Mouse (Mus musculus) regulatory T cell (primary cell): ENCODE measurements around the gene Tmem63a.
"Not testable (repeated sequence)": the region's sequence is repeated elsewhere in the genome, so short reads cannot be mapped to it uniquely, and the experiment has no call there.

Source experiments
- in situ Hi-C: fragments of 300-600 bp; cut with MboI, MseI; formaldehyde crosslinking; loops from one replicate; pipeline ENCODE4 v1.15.1; 2025; ENCODE audit warnings: high pct_unique_total_duplicates

Tmem63a gene

DNA sequence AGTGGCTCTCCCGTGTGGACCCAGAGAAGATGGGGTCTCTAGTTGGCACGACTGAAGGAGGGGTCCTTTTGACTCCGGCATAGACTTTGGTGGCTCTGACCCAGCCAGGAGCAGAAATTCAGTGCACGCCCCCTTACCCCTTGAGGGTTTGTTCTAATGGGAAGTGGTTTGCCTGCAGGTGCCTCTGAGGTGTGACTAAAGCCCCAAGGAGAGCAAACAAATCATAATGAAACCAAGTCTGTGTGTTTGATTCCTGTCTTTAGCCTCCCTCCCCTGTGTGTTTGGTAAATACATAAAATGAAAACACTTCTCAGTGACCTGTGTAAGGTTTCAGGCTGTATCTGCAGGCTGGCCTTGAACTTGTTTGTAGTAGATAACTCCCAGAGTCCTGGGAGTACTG, 15.9 kb upstream of the Tmem63a start:
- in situ Hi-C loops, result no loop called here

DNA sequence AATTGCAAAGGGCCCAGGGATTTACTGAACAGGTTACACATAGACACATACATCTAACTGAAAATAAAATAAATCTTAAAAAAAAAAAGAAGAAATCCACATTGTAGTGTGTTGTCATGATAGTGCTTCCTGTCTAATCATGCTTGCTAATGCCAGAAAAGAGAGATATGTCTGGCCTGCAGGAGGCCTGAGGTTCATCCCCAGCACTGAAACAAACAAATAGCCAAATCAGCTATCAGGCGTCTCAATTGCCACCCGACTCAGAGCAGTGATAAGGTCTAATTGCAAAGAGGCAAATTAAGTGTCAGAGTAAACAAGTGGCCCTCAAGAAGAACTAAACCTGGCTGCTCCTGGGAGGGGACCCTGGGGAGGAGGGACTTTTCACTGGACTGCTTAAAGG, 12.5 kb upstream of the Tmem63a start:
- in situ Hi-C loops, result no loop called here

DNA sequence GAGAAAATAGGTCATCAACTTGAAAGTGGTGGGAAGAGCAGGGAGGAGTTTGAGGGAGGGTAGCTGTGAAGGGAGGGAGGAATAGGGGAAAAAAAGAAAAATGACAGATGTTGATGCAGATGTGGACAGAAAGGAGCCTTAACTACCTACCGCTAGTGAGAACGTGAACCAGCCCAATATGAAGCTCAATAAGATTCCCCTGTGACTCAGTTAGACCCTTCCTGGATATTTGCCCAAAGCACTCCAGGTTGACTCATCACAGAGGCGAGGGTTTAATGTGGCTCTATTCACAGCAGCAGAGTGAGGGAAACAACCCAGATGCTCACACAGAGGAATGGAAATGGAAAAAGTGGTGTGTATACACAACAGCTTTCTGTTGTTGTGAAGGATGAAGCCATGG, 11.0 kb upstream of the Tmem63a start:
- in situ Hi-C loops, result no loop called here

DNA sequence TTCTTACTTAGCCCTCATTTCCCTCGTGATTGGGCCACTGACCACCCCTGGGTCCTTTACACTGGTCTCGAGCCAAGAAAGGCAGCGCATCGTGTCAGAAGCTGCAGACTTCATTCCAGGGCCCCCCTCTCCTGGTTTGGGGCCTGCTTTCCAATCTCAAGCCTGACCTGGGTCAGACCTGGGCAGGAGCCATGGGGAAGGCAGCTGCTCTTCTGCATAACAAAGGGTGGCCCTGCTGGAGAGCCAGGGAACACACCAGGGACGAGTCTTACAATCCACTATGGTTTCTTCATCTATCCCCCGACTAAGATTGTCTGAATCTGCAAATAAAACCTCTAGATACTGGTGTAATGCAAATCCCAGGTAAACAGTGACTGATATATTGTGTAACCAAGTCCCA, 8.5 kb upstream of the Tmem63a start:
- in situ Hi-C loops, result no loop called here

DNA sequence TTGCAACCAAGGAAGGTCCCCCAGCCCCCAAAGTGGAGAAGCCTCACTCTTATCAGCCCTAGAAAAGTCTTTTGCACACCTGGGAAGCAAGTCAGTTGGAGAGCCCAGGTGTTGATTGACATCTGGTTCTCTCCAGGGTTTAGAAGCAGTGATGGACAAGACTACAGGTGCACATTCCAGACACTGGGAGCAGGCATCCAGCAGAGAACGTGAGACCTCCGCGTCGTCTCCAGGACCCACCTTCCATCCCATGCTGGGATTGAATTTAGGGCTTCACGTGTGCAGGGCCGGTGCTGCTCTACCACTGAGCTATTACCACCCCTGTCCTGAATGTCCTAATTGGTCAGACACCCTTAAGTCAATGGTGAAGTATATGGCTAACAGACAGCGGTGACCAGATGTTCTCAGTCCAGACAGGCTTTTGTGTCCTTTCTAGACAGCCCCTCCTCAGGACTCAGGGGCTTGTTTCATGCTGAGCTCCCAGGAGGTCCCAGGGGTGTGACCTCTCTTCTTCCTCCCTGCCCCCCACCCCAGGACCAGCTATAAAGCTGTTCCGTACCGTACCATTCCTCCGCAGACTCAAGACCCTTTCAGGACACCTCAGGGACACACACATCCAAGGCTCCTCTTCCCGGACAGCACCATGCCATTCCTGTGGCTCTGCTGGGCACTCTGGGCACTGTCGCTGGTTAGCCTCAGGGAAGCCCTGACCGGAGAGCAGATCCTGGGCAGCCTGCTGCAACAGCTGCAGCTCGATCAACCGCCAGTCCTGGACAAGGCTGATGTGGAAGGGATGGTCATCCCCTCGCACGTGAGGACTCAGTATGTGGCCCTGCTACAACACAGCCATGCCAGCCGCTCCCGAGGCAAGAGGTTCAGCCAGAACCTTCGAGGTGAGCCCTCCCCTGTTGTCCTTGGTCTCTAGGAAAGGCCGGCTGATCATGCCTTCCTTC, 7.4 kb upstream of the Tmem63a start, which contains the start of gene Lefty1:
Lefty1 (plus strand) TSS at position 556 of the 953 bp plus-strand sequence.
- in situ Hi-C loops, result no loop called here

DNA sequence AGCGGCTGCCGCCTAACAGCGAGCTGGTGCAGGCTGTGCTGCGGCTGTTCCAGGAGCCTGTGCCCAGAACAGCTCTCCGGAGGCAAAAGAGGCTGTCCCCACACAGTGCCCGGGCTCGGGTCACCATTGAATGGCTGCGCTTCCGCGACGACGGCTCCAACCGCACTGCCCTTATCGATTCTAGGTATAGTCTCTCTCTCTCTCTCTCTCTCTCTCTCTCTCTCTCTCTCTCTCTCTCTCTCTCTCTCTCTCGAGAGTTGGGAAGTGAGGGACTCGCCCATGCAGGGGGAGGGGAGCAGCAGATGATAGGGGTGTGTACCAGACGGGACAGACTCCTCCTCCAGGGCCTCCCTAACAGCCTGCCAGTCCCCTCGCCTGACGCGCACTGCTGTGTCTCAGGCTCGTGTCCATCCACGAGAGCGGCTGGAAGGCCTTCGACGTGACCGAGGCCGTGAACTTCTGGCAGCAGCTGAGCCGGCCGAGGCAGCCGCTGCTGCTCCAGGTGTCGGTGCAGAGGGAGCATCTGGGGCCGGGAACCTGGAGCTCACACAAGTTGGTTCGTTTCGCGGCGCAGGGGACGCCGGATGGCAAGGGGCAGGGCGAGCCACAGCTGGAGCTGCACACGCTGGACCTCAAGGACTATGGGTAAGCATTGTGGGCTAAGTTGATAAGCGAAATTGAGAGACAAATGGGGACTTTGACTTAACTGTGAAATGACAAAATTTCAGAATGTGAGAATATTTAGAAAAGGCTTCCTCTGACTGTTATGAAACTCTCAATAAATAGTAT, 5.3 kb upstream of the Tmem63a start:
- in situ Hi-C loops, result not testable (repeated sequence)

DNA sequence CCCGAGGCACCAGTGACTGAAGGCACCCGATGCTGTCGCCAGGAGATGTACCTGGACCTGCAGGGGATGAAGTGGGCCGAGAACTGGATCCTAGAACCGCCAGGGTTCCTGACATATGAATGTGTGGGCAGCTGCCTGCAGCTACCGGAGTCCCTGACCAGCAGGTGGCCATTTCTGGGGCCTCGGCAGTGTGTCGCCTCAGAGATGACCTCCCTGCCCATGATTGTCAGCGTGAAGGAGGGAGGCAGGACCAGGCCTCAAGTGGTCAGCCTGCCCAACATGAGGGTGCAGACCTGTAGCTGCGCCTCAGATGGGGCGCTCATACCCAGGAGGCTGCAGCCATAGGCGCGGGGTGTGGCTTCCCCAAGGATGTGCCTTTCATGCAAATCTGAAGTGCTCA, 4.5 kb upstream of the Tmem63a start:
- in situ Hi-C loops, result not testable (repeated sequence)

DNA sequence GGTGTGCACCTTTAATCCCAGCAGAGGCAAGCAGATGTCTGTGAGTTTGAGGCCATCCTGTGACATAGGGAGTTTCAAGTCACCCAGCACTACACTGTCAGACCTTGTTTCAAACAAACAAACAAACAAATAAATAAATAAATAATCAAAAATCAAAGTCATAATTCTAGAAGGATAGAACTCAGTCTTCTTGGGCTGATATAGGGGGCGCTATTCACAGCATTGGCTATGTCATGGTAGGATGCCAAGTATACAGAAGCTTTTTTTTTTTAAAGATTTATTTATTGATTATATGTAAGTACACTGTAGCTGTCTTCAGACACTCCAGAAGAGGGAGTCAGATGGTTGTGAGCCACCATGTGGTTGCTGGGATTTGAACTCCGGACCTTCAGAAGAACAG, 3.4 kb upstream of the Tmem63a start:
- in situ Hi-C loops, result not testable (repeated sequence)

DNA sequence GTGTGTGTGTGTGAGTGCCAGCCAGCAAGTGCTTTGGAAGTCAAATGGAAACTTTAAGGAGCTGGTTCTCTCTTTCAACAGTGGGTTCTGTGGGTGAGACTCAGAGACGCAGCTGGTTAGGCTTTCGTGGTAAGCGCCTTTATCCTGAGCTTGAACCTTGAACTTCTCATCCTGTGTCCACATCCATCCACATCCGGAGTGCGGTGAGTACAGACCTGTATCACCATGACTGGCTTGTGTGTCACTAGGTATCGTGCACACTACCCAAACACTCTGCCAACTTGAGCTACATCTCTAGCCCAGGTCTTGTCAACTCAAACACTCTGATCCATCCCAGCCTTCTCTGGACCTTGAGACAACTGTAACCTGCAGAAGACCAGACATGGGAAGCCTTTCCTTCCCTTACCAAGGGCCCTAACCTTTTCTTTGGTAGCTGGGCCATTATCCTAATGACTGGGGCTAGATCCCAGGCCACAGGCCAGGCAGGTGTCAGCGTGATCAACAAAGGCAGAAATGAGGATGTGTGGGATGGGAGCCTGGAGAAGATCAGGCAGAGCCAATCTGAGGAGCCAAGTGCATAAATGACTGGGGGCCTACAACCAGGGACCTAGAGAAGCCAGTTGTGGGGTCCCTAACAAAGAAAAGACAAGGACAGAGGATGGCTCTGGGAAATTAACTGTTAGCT, 1.2 kb upstream of the Tmem63a start:
- in situ Hi-C loops, result no loop called here

DNA sequence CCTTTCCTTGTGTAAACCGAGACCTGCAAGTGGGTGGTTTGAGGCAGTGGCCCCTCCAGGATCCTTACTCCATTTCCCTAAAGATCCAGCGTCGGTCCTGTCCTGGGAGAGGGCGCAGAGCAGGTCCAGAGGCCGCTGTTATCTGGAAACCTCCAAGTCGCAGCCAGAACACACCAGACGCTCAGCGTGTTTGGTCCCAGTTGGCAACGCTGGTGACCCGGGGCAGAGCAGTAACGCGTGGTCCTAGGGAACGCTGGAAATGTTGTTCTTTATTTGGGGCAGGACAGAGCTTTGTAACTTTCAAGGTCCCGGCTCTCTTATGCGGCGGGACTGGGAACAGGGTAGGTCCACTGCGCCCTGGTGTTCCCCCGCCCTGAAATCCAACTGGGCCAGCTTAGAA, 418 bp upstream of the Tmem63a start:
- in situ Hi-C loops, result no loop called here

DNA sequence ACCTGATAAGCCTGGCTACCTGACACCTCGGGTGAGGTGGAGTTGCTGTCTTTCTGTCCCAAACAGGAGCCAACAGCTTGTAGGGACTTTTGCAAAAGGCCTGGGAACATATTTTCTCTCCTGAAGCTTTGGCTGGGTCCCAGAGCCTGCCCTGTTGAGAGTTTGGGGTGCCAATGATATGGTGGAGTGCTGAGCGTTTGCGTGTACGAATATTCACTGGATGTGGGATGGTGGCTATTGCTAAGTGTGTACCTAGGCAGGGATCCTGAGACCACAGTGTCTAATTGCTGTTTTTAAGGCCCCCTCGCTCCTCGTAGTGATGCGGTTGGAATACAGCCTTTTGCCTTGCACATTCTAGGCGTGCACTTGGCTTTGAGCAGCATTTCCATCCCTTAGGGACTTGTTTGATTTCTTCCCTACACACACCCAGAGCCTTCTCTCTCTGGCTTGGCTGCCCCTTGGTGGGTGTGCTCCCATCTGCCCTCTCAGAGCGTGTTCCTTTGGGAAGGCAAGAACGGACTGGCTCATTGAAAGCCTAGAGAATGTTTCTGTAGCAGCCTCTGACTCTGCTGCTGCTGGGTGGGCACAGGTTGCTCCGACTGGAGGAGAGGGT, 994 bp downstream of the Tmem63a start:
- in situ Hi-C loops, result no loop called here

DNA sequence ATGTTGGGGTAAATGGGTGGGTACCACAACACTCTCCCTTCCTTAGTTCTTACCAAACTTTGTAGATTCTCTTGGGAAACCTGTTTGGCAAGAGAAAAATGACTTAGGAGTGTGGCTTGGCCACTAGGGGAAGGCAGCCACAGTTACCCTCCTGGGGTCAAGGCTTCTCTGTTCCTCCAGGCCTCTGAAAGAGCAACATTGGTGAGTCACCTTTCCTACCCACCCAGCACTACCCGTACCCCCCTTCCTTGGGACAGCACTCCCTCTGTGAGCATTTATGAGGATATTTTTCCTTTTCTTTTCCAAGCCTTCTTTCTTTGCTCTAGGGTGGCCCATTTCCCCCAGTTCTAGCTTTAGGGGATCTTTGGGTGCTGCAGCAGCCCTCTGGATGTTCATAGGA, 1.8 kb downstream of the Tmem63a start:
- in situ Hi-C loops, result no loop called here

DNA sequence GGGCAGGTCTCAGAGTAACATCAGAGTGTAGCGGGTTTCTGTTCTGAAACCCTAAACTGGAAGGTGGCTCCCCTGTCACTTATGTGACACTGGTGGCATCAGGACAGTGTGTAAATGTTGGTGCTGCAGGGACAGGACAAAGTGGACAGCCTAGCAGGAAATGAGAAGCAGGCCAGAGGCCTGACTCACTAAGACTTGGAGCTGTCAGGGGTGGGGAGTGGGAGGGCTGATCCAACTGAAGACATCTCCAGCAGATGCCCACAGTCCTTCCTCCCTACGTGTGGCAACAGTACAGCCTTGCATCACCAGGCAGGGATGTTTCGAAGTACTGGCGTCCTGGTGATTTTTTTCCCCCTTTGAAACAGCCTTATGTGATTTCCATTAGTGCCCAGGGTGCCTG, 2.4 kb downstream of the Tmem63a start:
- in situ Hi-C loops, result no loop called here

DNA sequence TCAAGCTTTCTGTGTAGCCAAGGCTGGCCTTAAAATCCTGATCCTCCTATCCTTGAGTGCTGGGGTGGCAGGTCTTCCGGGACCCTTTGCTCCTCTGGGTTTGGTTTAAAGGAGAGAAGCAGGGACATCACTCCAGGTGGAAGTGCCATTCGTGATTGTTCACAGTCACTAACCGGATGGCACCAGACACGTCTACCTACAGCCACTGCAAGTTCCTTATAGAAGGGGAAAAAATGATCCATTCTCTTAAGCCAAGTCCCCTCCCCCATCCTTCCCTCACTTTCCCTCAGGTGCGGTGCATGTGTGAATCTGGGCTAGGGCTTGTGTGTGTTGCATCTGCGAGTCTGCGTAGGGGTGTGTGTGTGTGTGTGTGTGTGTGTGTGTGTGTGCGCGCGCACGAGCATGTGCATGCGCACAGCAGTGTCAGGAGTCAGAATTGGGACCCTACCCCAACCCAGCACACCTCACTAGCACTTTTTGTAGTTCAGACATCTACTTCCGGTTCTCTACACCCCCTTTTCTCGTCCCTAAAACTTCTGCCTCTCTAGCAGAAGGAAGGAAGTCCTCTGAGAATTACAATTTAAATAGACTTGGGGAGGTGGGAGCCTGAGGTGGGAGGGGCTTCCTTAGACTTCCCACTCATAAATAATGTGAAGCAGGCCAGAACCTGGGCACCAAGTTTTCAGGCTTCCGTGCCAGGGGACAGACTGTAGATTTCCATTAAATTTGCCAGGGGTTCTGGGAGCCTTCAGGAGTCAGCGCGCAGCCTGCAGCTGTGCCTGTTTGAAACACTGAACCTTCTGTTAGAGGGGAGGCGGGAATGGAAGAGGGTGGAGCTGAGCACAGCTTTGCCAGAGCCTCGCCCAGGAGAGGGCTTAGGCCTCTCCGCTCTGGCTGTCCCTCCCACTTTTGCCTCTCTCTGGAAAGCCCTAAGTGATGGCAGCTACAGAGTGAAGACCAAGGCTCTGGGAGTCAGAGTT, 3.1 kb downstream of the Tmem63a start:
- in situ Hi-C loops, result no loop called here

DNA sequence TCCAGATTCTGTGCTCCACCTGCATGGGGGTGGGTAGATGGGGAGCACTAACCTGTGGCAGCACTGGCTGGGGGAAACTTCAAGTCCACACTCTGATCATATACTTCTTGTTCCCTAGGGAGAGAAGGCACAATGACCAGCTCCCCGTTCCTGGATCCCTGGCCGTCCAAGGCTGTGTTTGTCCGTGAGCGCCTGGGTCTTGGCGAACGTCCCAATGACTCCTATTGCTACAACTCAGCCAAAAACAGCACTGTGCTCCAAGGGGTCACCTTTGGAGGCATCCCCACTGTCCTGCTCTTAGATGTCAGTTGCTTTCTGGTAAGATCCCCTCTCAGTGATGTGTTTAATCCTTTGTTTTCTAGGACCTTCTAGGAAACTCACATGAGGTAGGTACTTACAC, 4.3 kb downstream of the Tmem63a start:
- in situ Hi-C loops, result no loop called here

DNA sequence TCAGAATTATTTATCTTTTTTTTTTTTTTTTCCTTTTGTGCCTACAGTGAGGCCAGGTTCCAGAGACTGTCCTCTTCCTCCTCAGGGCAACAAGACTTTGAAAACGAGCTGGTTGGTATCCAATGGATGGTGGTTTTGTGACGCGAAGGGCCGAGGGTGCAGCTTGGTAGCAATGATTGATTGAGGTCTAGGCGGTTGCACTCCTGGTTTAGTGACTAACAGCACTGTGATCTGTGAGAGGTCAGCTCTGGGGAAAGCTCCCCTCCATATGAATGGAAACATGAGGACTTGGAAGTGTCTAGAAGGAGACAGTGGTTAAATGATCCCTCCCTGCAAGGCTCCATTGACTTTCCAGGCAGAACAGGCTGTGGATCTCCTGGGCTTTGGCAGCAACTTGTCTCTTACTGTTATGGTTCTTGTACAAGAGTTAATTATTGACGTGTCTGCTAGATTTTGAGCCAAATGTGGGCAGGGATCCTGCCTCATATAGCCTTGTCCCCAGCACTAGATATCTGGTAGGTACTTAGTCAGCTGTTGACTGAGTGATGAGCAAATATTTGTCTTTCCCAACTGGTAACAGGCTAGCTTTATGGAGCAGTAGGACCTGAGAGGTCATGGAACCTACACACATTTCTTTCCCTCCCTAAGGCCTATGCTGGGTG, 10.1 kb downstream of the Tmem63a start:
- in situ Hi-C loops, result no loop called here

DNA sequence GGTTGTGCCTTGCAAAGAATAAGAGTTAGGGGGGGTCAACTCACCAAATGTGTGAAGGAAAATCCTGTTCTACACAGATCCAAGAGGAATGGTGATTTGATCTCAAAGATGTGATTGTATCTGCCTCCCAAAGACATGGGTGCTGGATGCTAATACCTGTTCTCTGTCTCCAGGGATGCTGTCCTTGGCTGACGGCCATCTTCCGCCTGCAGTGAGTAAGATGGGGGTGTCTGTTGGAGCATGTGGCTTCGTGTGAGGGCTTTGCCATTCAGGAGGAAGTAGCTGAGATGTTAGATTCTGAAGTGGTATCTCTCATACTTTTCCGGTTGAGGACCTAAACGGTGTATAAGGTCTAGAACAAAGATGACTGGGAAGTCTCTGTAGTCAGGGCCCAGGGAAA, 10.7 kb downstream of the Tmem63a start:
- in situ Hi-C loops, result no loop called here

DNA sequence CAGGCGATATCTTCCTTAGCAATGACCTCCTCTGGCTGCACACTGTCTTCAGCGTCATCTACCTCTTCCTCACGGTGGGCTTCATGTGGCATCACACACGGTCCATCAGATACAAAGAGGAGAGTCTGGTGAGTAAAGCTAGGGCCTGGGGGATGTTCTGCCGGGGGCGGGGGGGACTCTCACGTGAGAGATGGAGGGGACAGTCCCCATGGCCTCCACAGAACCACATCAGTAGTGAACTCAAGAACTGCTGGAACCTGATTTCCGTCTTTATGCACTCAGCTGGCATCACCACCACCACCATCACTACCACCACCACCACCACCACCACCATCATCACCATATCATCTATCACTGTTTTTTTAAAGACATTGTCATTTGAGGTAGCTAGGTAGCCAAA, 14.3 kb downstream of the Tmem63a start:
- in situ Hi-C loops, result no loop called here

DNA sequence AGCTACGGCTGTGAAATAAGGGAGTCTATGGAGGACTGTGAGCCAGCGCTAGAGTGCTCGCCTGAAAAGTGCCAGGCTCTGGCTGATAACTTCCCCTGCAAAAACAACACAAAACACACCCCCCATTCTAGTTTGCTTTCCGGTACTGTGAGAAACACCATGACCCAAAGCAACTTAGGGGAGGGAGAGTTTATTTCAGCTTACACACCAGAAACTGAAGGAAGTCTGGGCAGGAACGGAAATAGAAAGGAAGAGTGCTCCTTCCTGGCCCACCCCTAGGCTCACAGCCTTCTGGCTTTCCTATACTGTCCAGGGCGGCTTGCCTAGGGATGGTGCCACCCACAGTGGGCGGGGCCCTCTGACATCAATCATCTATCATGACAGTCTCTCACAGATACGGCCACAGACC, 14.8 kb downstream of the Tmem63a start:
- in situ Hi-C loops, result no loop called here

DNA sequence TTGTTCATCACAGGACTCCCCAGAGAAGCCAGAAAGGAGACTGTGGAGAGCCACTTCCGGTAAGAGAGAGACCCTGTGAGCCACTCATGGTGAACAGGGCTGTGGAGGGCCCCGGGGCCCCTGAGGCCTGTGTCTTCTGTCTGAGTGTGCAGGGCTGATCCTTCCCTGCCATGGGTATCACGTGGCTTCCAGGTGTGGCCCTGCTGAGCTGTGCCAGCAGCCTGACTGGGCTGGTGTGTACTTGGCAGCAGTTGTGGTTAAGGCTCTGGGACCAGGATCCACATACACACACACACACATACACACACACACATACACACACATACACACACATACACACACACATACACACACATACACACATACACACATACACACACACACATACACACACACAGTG, 15.8 kb downstream of the Tmem63a start:
- in situ Hi-C loops, result no loop called here
